Mouse (Mus musculus): ENCODE results near the gene Hivep3. TPM values are rescaled to one million over a fixed set of nuclear protein-coding genes. Genes with fewer than 3 reads are reported as not detected.

Gene Hivep3
- polyA plus RNA-seq, 1 experiment from 2014 or later: 4.5 TPM

- peaks cover 8% of the 10 kb centered on the region for H3K4me1 ChIP-seq
- H3K27me3 ChIP-seq: peaks cover 34% of the 10 kb centered on the region
- H3K9ac ChIP-seq: peak overlapping the region; percentile 70
- WGBS: 25% methylated on average over 4 of the region's 4 CpGs
- ATAC-seq (ENCODE audit: low FRiP score): no peak
- no peaks in the 10 kb centered on the region for H3K36me3 ChIP-seq
- H3K4me2 ChIP-seq (replicated peaks): peak overlapping the region; percentile 98
- no peaks in the 10 kb centered on the region for H3K9me3 ChIP-seq (replicated peaks)
- H3K27ac ChIP-seq: no peak overlapping the region
- H3K4me3 ChIP-seq: peak overlapping the region; percentile 84
These were observed 768 bp downstream of the Hivep3 start for GRCm38 (mm10) chr4:119734352-119734751.

GRCm38 (mm10) chr4:119738641-119739040 is 5.1 kb downstream of the Hivep3 start:
- no peak overlapping the region for H3K4me3 ChIP-seq
- H3K9me3 ChIP-seq (replicated peaks): no peaks in the 10 kb centered on the region
- no peak for ATAC-seq (ENCODE audit: low FRiP score)
- H3K27me3 ChIP-seq: peaks cover 29% of the 10 kb centered on the region
- no peaks in the 10 kb centered on the region for H3K36me3 ChIP-seq
- H3K4me1 ChIP-seq: peaks cover 6% of the 10 kb centered on the region
- WGBS: 55% methylated on average over 4 of the region's 4 CpGs
- no peak overlapping the region for H3K4me2 ChIP-seq (replicated peaks)
- no peak overlapping the region for H3K27ac ChIP-seq
- no peak overlapping the region for H3K9ac ChIP-seq

GRCm38 (mm10) chr4:119739301-119740062 is 5.9 kb downstream of the Hivep3 start:
- Histone ChIP-seq H3K27me3 (peaks cover 21% of the 10 kb centered on the region), H3K9me3 (replicated peaks) (no peaks in the 10 kb centered on the region), H3K36me3 (no peaks in the 10 kb centered on the region), H3K9ac (no peak overlapping the region), H3K27ac (no peak overlapping the region), H3K4me3 (no peak overlapping the region), H3K4me2 (replicated peaks) (no peak overlapping the region), H3K4me1 (no peaks in the 10 kb centered on the region)
- no peak for ATAC-seq (ENCODE audit: low FRiP score)
- 41% methylated on average over 9 of the region's 9 CpGs for WGBS

- H3K27ac ChIP-seq: no peak overlapping the region
- no peak overlapping the region for H3K4me3 ChIP-seq
- H3K27me3 ChIP-seq: no peaks in the 10 kb centered on the region
- no peaks in the 10 kb centered on the region for H3K36me3 ChIP-seq
- no peaks in the 10 kb centered on the region for H3K9me3 ChIP-seq (replicated peaks)
- ATAC-seq (ENCODE audit: low FRiP score): no peak
- 83% methylated on average over 2 of the region's 2 CpGs for WGBS
- H3K4me2 ChIP-seq (replicated peaks): no peak overlapping the region
- peaks cover 4% of the 10 kb centered on the region; the same call in 1 of the 2 replicates for H3K4me1 ChIP-seq
- no peak overlapping the region for H3K9ac ChIP-seq
These were observed 14.8 kb downstream of the Hivep3 start for GRCm38 (mm10) chr4:119748341-119748740.

GRCm38 (mm10) chr4:119750157-119750556 is 16.6 kb downstream of the Hivep3 start:
- no peak for ATAC-seq (ENCODE audit: low FRiP score)
- 47% methylated on average over 4 of the region's 4 CpGs for WGBS

GRCm38 (mm10) chr4:119750681-119751211 is 17.2 kb downstream of the Hivep3 start:
- no peak for ATAC-seq (ENCODE audit: low FRiP score)
- no peak overlapping the region for H3K9ac ChIP-seq
- H3K9me3 ChIP-seq (replicated peaks): 0 out of 2 replicates have a peak, but pooled peaks cover 3% of the 10 kb centered on the region
- H3K27me3 ChIP-seq: no peaks in the 10 kb centered on the region
- H3K36me3 ChIP-seq: no peaks in the 10 kb centered on the region
- peaks cover 4% of the 10 kb centered on the region; the same call in 1 of the 2 replicates for H3K4me1 ChIP-seq
- H3K4me3 ChIP-seq: no peak overlapping the region
- no peak overlapping the region for H3K4me2 ChIP-seq (replicated peaks)
- WGBS: 87% methylated on average over 6 of the region's 6 CpGs
- no peak overlapping the region for H3K27ac ChIP-seq

More at GRCm38 (mm10) chr4:119750157-119750556, 16.6 kb downstream of the Hivep3 start:
- no peaks in the 10 kb centered on the region for H3K27me3 ChIP-seq
- H3K4me2 ChIP-seq (replicated peaks): no peak overlapping the region
- no peak overlapping the region for H3K4me3 ChIP-seq
- H3K9me3 ChIP-seq (replicated peaks): 0 out of 2 replicates have a peak, but pooled peaks cover 3% of the 10 kb centered on the region
- no peak overlapping the region for H3K9ac ChIP-seq
- H3K4me1 ChIP-seq: peaks cover 4% of the 10 kb centered on the region; the same call in 1 of the 2 replicates
- H3K27ac ChIP-seq: no peak overlapping the region
- H3K36me3 ChIP-seq: no peaks in the 10 kb centered on the region

- H3K27me3 ChIP-seq: no peaks in the 10 kb centered on the region
- H3K9me3 ChIP-seq (replicated peaks): 0 out of 2 replicates have a peak, but pooled peaks cover 3% of the 10 kb centered on the region
- H3K27ac ChIP-seq: no peak overlapping the region
- ATAC-seq (ENCODE audit: low FRiP score): no peak
- H3K4me1 ChIP-seq: peaks cover 4% of the 10 kb centered on the region; the same call in 1 of the 2 replicates
- no peak overlapping the region for H3K4me3 ChIP-seq
- H3K4me2 ChIP-seq (replicated peaks): no peak overlapping the region
- H3K9ac ChIP-seq: no peak overlapping the region
- 81% methylated on average over 2 of the region's 2 CpGs for WGBS
- H3K36me3 ChIP-seq: no peaks in the 10 kb centered on the region
These were observed 17.9 kb downstream of the Hivep3 start for GRCm38 (mm10) chr4:119751408-119752006.

GRCm38 (mm10) chr4:119759574-119760233 is 26.1 kb downstream of the Hivep3 start:
- Histone ChIP-seq H3K9me3 (replicated peaks) (no peaks in the 10 kb centered on the region), H3K9ac (no peak overlapping the region), H3K4me1 (no peaks in the 10 kb centered on the region), H3K27me3 (no peaks in the 10 kb centered on the region), H3K4me3 (no peak overlapping the region), H3K27ac (no peak overlapping the region), H3K4me2 (replicated peaks) (no peak overlapping the region), H3K36me3 (no peaks in the 10 kb centered on the region)
- WGBS: 86% methylated on average over 4 of the region's 4 CpGs
- ATAC-seq (ENCODE audit: low FRiP score): no peak

GRCm38 (mm10) chr4:119760820-119761219 is 27.2 kb downstream of the Hivep3 start:
- Histone ChIP-seq H3K4me1 (no peaks in the 10 kb centered on the region), H3K36me3 (no peaks in the 10 kb centered on the region), H3K4me3 (no peak overlapping the region), H3K4me2 (replicated peaks) (no peak overlapping the region), H3K9me3 (replicated peaks) (no peaks in the 10 kb centered on the region), H3K9ac (no peak overlapping the region), H3K27me3 (no peaks in the 10 kb centered on the region), H3K27ac (no peak overlapping the region)
- WGBS: 77% methylated on average over 7 of the region's 7 CpGs
- no peak for ATAC-seq (ENCODE audit: low FRiP score)

GRCm38 (mm10) chr4:119761459-119762121 is 28.0 kb downstream of the Hivep3 start:
- 83% methylated on average over 9 of the region's 9 CpGs for WGBS

GRCm38 (mm10) chr4:119762171-119762570 is 28.6 kb downstream of the Hivep3 start:
- H3K9me3 ChIP-seq (replicated peaks): no peaks in the 10 kb centered on the region
- WGBS: 79% methylated on average over 2 of the region's 2 CpGs
- no peaks in the 10 kb centered on the region for H3K4me1 ChIP-seq
- H3K4me3 ChIP-seq: no peak overlapping the region
- H3K27me3 ChIP-seq: no peaks in the 10 kb centered on the region
- no peak overlapping the region for H3K9ac ChIP-seq
- H3K36me3 ChIP-seq: no peaks in the 10 kb centered on the region
- H3K27ac ChIP-seq: no peak overlapping the region
- ATAC-seq (ENCODE audit: low FRiP score): no peak
- H3K4me2 ChIP-seq (replicated peaks): no peak overlapping the region

More at GRCm38 (mm10) chr4:119761459-119762121, 28.0 kb downstream of the Hivep3 start:
- Histone ChIP-seq H3K27me3 (no peaks in the 10 kb centered on the region), H3K4me3 (no peak overlapping the region), H3K4me2 (replicated peaks) (no peak overlapping the region), H3K9ac (no peak overlapping the region), H3K27ac (no peak overlapping the region), H3K36me3 (no peaks in the 10 kb centered on the region), H3K9me3 (replicated peaks) (no peaks in the 10 kb centered on the region), H3K4me1 (no peaks in the 10 kb centered on the region)
- ATAC-seq (ENCODE audit: low FRiP score): no peak

- ATAC-seq (ENCODE audit: low FRiP score): no peak
- H3K27me3 ChIP-seq: no peaks in the 10 kb centered on the region
- no peaks in the 10 kb centered on the region for H3K4me1 ChIP-seq
- H3K9ac ChIP-seq: no peak overlapping the region
- 92% methylated on average over 3 of the region's 3 CpGs for WGBS
- no peaks in the 10 kb centered on the region for H3K9me3 ChIP-seq (replicated peaks)
- no peak overlapping the region for H3K4me3 ChIP-seq
- no peak overlapping the region for H3K4me2 ChIP-seq (replicated peaks)
- no peaks in the 10 kb centered on the region for H3K36me3 ChIP-seq
- H3K27ac ChIP-seq: no peak overlapping the region
These were observed 34.5 kb downstream of the Hivep3 start for GRCm38 (mm10) chr4:119768046-119768445.
